17 mouse cellular contexts compared by ENCODE assay signal in the genomic region with DNA sequence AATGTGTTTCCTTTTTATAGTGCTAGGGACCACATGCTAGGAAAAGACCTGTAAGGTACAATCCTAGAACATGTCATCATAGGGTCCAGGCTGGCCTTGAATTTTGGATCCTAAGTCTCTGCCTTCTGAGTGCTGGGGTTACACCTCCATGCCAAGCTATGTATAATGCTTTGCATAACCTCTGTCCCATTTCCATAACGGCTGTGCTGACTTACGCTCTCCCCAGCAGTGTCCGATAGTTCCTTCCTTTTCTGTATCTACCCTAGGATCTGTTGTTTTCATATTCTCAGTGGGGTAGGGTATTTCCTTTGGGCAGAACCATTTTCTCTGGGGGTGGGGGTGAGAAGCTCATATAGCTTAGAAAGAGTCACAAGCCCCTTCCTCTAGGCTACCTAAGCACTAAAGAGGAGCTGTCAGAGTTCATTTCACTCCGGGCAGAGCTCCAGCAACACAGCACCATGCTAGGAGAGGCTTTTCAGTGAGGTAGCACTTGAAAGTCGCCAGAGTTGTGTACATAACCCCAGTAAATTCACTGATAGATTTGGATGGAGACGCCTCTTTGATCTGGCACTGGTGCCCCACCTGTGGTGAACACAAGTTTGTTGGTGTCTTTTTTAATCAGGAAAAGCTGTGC. TPM values are rescaled to one million over a fixed set of nuclear protein-coding genes. Genes with fewer than 3 reads are reported as not detected.
DNase-seq lines count a peak whose midpoint lies in the region; ATAC-seq and TF ChIP-seq lines count a peak whose summit lies in the region.
"Had no signal": no experiment of that assay in that cellular context is flagged by ENCODE, and none has a peak within 500 bp of the region (broad histone marks: within the 10 kb centered on the region; RNA-seq: fewer than 3 reads in every experiment).

No protein-coding gene starts in this region.

- H3K9ac ChIP-seq in forebrain, embryonic 14.5 days (ENCODE audit: low read length), result no peak overlapping the region
- H3K9ac ChIP-seq in forebrain, embryonic 16.5 days (replicated peaks; ENCODE audit: low read depth, low read length), result no peak overlapping the region
- no peak overlapping the region for H3K9ac ChIP-seq in kidney, postnatal 0 days (ENCODE audit: low read depth, low read length)
- no peak overlapping the region for H3K9ac ChIP-seq in kidney, embryonic 14.5 days (ENCODE audit: low read depth, low read length)
- H3K9ac ChIP-seq in ES-Bruce4 (ENCODE audit: low read depth, poor library complexity, severe bottlenecking), result no peak overlapping the region
- H3K9ac ChIP-seq in lung, embryonic 16.5 days (ENCODE audit: low read length), result no peak overlapping the region
- H3K9ac ChIP-seq: embryonic facial prominence, embryonic 12.5 days; hindbrain, embryonic 12.5 days had no signal

- 0 out of 2 replicates have a peak, but pooled peaks cover 6% of the 10 kb centered on the region for H3K36me3 ChIP-seq in forebrain, embryonic 14.5 days (ENCODE audit: control insufficient read depth, insufficient read depth, low read length)
- no peaks in the 10 kb centered on the region for H3K36me3 ChIP-seq in forebrain, embryonic 16.5 days (ENCODE audit: control insufficient read depth, insufficient read depth)
- 0 out of 2 replicates have a peak, but pooled peaks cover 4% of the 10 kb centered on the region for H3K36me3 ChIP-seq in kidney, postnatal 0 days (ENCODE audit: insufficient read depth, low read length)
- no peaks in the 10 kb centered on the region; the same call in 1 of the 2 replicates for H3K36me3 ChIP-seq in kidney, embryonic 14.5 days (ENCODE audit: control insufficient read depth, insufficient read depth, low read length)
- peaks cover 3% of the 10 kb centered on the region; the same call in 1 of the 2 replicates for H3K36me3 ChIP-seq in ES-Bruce4 (ENCODE audit: control insufficient read depth, insufficient read depth, low read length, poor library complexity, severe bottlenecking)
- H3K36me3 ChIP-seq in lung, embryonic 16.5 days (ENCODE audit: control insufficient read depth, insufficient read depth, low read length), result no peaks in the 10 kb centered on the region

- WGBS in forebrain, embryonic 14.5 days, result 70% methylated on average over 6 of the region's 6 CpGs
- WGBS in forebrain, embryonic 16.5 days, result 66% methylated on average over 6 of the region's 6 CpGs
- 53% methylated on average over 6 of the region's 6 CpGs for WGBS in kidney, postnatal 0 days
- WGBS in kidney, embryonic 14.5 days, result 63% methylated on average over 6 of the region's 6 CpGs
- 40% methylated on average over 6 of the region's 6 CpGs for WGBS in lung, embryonic 16.5 days

- H3K27ac ChIP-seq in forebrain, embryonic 14.5 days (ENCODE audit: low read depth, low read length), result no peak overlapping the region
- no peak overlapping the region for H3K27ac ChIP-seq in forebrain, embryonic 16.5 days (ENCODE audit: low read length)
- H3K27ac ChIP-seq in kidney, postnatal 0 days, result 0 out of 2 replicates have a peak overlapping the region, but pooled peaks have one; percentile 5
- H3K27ac ChIP-seq in kidney, embryonic 14.5 days (ENCODE audit: low read depth, low read length), result no peak overlapping the region
- H3K27ac ChIP-seq in ES-Bruce4 (ENCODE audit: insufficient read depth, low read length), result peak overlapping the region; percentile 10
- peak overlapping the region; percentile 23; the same call in 1 of the 2 replicates for H3K27ac ChIP-seq in lung, embryonic 16.5 days (ENCODE audit: low read length)
- H3K27ac ChIP-seq: embryonic facial prominence, embryonic 12.5 days; forebrain, embryonic 10.5 days; hindbrain, embryonic 12.5 days had no signal

- no peak for TF ChIP-seq CTCF in kidney, postnatal 0 days (IDR thresholded peaks at IDR 0.05; ENCODE audit: low read depth)
- TF ChIP-seq CTCF in ES-Bruce4 (IDR thresholded peaks at IDR 0.05; ENCODE audit: low read depth, low read length), result no peak

- peak; percentile 23 for DNase-seq in forebrain, embryonic 14.5 days (ENCODE audit: low spot score)
- no peak for DNase-seq in kidney, postnatal 0 days (ENCODE audit: low spot score)
- no peak for DNase-seq in right cerebral cortex, postnatal 36 days (ENCODE audit: low spot score in 2 of 2)
- DNase-seq in cerebellum, postnatal 25 days, result no peak
- DNase-seq: adrenal gland, postnatal 14 days; gastrocnemius, postnatal 10 days; kidney, postnatal 14 days; left cerebral cortex, postnatal 4 days; spleen, adult 18-20 months had no signal

- ATAC-seq in forebrain, embryonic 14.5 days, result no peak; the same call in 1 of the 2 replicates
- no peak for ATAC-seq in forebrain, embryonic 16.5 days
- ATAC-seq in kidney, postnatal 0 days (replicated peaks; ENCODE audit: low FRiP score, low read depth), result no peak
- no peak for ATAC-seq in kidney, embryonic 14.5 days (ENCODE audit: low FRiP score, low TSS enrichment)
- peak; percentile 45; the same call in 1 of the 2 replicates for ATAC-seq in lung, embryonic 16.5 days (ENCODE audit: low read depth)
- ATAC-seq: intestine, embryonic 16.5 days had no signal

- H3K27me3 ChIP-seq in forebrain, embryonic 14.5 days (replicated peaks; ENCODE audit: control insufficient read depth, insufficient read depth, low read length), result no peaks in the 10 kb centered on the region
- no peaks in the 10 kb centered on the region for H3K27me3 ChIP-seq in forebrain, embryonic 16.5 days (replicated peaks; ENCODE audit: control insufficient read depth, insufficient read depth, low read length)
- H3K27me3 ChIP-seq in kidney, postnatal 0 days (ENCODE audit: insufficient read depth, low read length), result no peaks in the 10 kb centered on the region
- H3K27me3 ChIP-seq in kidney, embryonic 14.5 days (ENCODE audit: control insufficient read depth, insufficient read depth, low read length), result no peaks in the 10 kb centered on the region
- H3K27me3 ChIP-seq in ES-Bruce4 (ENCODE audit: control insufficient read depth, insufficient read depth, low read length, poor library complexity, severe bottlenecking), result no peaks in the 10 kb centered on the region
- H3K27me3 ChIP-seq in lung, embryonic 16.5 days (ENCODE audit: control insufficient read depth, insufficient read depth, low read depth, low read length), result no peaks in the 10 kb centered on the region
- H3K27me3 ChIP-seq: embryonic facial prominence, embryonic 12.5 days; hindbrain, embryonic 12.5 days had no signal

- no peak overlapping the region for H3K4me2 ChIP-seq in forebrain, embryonic 14.5 days (ENCODE audit: low read length)
- no peak overlapping the region for H3K4me2 ChIP-seq in forebrain, embryonic 16.5 days (ENCODE audit: low read length)
- no peak overlapping the region for H3K4me2 ChIP-seq in kidney, postnatal 0 days (ENCODE audit: low read length)
- no peak overlapping the region for H3K4me2 ChIP-seq in kidney, embryonic 14.5 days (replicated peaks; ENCODE audit: low read depth, low read length)
- H3K4me2 ChIP-seq in lung, embryonic 16.5 days (ENCODE audit: low read depth, low read length), result no peak overlapping the region
- H3K4me2 ChIP-seq: embryonic facial prominence, embryonic 12.5 days; hindbrain, embryonic 12.5 days had no signal

- H3K4me3 ChIP-seq in forebrain, embryonic 14.5 days (ENCODE audit: low read depth, low read length), result no peak overlapping the region
- no peak overlapping the region for H3K4me3 ChIP-seq in forebrain, embryonic 16.5 days (replicated peaks; ENCODE audit: low read length)
- H3K4me3 ChIP-seq in kidney, postnatal 0 days (replicated peaks; ENCODE audit: low read depth, low read length), result no peak overlapping the region
- no peak overlapping the region for H3K4me3 ChIP-seq in kidney, embryonic 14.5 days (ENCODE audit: low read length)
- no peak overlapping the region for H3K4me3 ChIP-seq in ES-Bruce4 (ENCODE audit: low read depth, low read length)
- no peak overlapping the region for H3K4me3 ChIP-seq in lung, embryonic 16.5 days (ENCODE audit: low read length)
- H3K4me3 ChIP-seq: embryonic facial prominence, embryonic 12.5 days; forebrain, embryonic 10.5 days; hindbrain, embryonic 12.5 days had no signal

- no peaks in the 10 kb centered on the region for H3K9me3 ChIP-seq in forebrain, embryonic 14.5 days (replicated peaks; ENCODE audit: control insufficient read depth, low read length)
- H3K9me3 ChIP-seq in forebrain, embryonic 16.5 days (ENCODE audit: control insufficient read depth, low read length), result no peaks in the 10 kb centered on the region
- H3K9me3 ChIP-seq in kidney, postnatal 0 days (replicated peaks; ENCODE audit: low read length), result no peaks in the 10 kb centered on the region
- no peaks in the 10 kb centered on the region for H3K9me3 ChIP-seq in kidney, embryonic 14.5 days (ENCODE audit: control insufficient read depth, low read length)
- no peaks in the 10 kb centered on the region for H3K9me3 ChIP-seq in ES-Bruce4 (replicated peaks; ENCODE audit: control insufficient read depth, insufficient read depth, low read length, poor library complexity, severe bottlenecking)
- no peaks in the 10 kb centered on the region for H3K9me3 ChIP-seq in lung, embryonic 16.5 days (ENCODE audit: control insufficient read depth, low read length)
- H3K9me3 ChIP-seq: embryonic facial prominence, embryonic 12.5 days; forebrain, embryonic 10.5 days; hindbrain, embryonic 12.5 days had no signal

- H3K4me1 ChIP-seq in forebrain, embryonic 14.5 days (ENCODE audit: control insufficient read depth, insufficient read depth, low read length), result no peaks in the 10 kb centered on the region
- H3K4me1 ChIP-seq in forebrain, embryonic 16.5 days (replicated peaks; ENCODE audit: control insufficient read depth, insufficient read depth, low read length), result no peaks in the 10 kb centered on the region
- 0 out of 2 replicates have a peak, but pooled peaks cover 3% of the 10 kb centered on the region for H3K4me1 ChIP-seq in kidney, postnatal 0 days (replicated peaks; ENCODE audit: insufficient read depth, low read length)
- H3K4me1 ChIP-seq in kidney, embryonic 14.5 days (ENCODE audit: control insufficient read depth, insufficient read depth, low read length), result 0 out of 2 replicates have a peak, but pooled peaks cover 3% of the 10 kb centered on the region
- H3K4me1 ChIP-seq in ES-Bruce4 (ENCODE audit: control insufficient read depth, insufficient read depth, low read length), result peaks cover 26% of the 10 kb centered on the region
- H3K4me1 ChIP-seq in lung, embryonic 16.5 days (replicated peaks; ENCODE audit: control insufficient read depth, insufficient read depth, low read length), result peaks cover 14% of the 10 kb centered on the region
- H3K4me1 ChIP-seq: hindbrain, embryonic 12.5 days had no signal

- TF ChIP-seq EP300 in ES-Bruce4 (IDR thresholded peaks at IDR 0.05; ENCODE audit: insufficient read depth, low read depth, low read length), result no peak

- no peak for TF ChIP-seq POLR2A in ES-Bruce4 (IDR thresholded peaks at IDR 0.05; ENCODE audit: insufficient read depth, low read length)

RNA-seq across cellular contexts. Expression of a gene that starts 21.9 kb away (rescaled TPM):
- 4.5 and 6.5 TPM in 2 replicates for polyA plus RNA-seq in forebrain, embryonic 14.5 days (2014; fragmentation: Nextera tagmentation; extraction: Ambion mirVana)
- polyA plus RNA-seq in forebrain, embryonic 16.5 days (2015; fragmentation: Nextera tagmentation; extraction: Ambion mirVana), result 4.4 TPM in 2 replicates
- 18.3 and 19.9 TPM in 2 replicates for polyA plus RNA-seq in kidney, postnatal 0 days (2015; fragmentation: Nextera tagmentation; extraction: Ambion mirVana)
- polyA plus RNA-seq in kidney, embryonic 14.5 days (2014; fragmentation: Nextera tagmentation; extraction: Ambion mirVana), result 15.5 and 21.1 TPM in 2 replicates
- 26.9 and 27.9 TPM in 2 replicates for polyA plus RNA-seq in ES-Bruce4 (2011; ENCODE audit: insufficient read depth, insufficient read length, low read depth, missing spikeins)
- polyA plus RNA-seq in lung, embryonic 16.5 days (2015; fragmentation: Nextera tagmentation; extraction: Ambion mirVana), result 14.0 and 17.0 TPM in 2 replicates

Comparison
In these comparisons a context has a peak if more than half of its experiments do, and no peak if none do; other contexts are left out.
1. H3K27ac ChIP-seq: peak in kidney, postnatal 0 days (single experiment), ES-Bruce4 (single experiment) and lung, embryonic 16.5 days (single experiment); none in forebrain, embryonic 14.5 days (single experiment), forebrain, embryonic 16.5 days (single experiment) and kidney, embryonic 14.5 days (single experiment).